Mouse (Mus musculus) liver, postnatal 0 days (tissue): Measurements from ENCODE around the gene Lrmda.

Source experiments
- CTCF ChIP-seq: sonication (generic); IDR thresholded peaks from 2 replicates; pipeline ENCODE4 v1.5.1; 2016; ENCODE audit warnings: antibody characterized with exemption, low read depth
- EP300 ChIP-seq: IDR thresholded peaks from 2 replicates; pipeline ENCODE4 v1.6.1; 2016; ENCODE audit warnings: antibody characterized with exemption, low read depth, mild to moderate bottlenecking

DNA sequence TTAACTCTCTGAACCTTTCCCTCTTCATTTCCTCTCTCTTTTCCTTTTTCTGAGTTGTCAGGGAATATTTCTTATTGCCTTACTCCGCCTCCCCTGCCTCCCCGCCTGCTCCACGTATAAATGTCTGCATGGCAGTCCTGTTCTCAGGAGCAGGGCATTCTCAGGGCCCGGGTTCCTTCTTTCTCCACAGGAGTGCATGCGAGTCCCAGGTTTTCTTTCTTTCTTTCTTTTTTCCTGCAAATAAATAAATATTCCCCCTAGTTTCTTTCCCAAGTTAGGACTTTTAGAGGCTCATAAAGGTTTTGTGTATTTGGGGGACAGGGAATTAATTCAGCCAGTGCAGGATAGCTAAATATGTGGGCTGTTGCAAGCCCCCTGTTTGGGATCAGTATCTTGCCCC is 27.7 kb upstream of the Lrmda start:
- TF ChIP-seq CTCF (no peak), EP300 (no peak)
